Mouse (Mus musculus): ENCODE results near the gene Arhgap33.

DNA sequence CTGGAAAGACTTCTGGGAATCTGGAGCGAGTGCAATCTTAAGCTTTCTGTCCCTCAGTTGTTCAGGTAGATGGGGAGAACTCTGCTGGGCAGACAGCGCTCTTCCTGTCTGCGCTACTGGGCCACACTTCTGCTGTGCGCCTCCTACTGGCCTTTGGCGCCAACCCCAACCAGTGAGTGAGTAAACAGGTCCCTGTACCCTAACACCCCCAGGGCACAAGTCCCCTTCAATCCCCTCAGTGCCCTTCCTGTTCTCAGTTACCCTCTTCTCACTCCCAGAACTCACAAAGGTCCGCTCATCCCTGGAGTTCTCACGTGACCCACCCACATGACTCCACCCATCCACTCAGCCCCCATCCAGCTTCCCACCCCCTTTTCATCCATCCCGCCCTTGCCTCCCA, 16.5 kb downstream of the Arhgap33 start:
- TF ChIP-seq CTCF (IDR thresholded peaks at IDR 0.05; ENCODE audit: low read depth) (peak; percentile 34), EP300 (IDR thresholded peaks at IDR 0.05; ENCODE audit: low read depth) (no peak)
